Mouse (Mus musculus): ENCODE results near the gene 1700016D06Rik. TPM values are rescaled to one million over a fixed set of nuclear protein-coding genes. Genes with fewer than 3 reads are reported as not detected.

1700016D06Rik gene
- polyA plus RNA-seq, 1 experiment = not detected

GRCm38 (mm10) chr8:11614126-11614835 is 86.6 kb downstream of the 1700016D06Rik start:
- H3K4me3 ChIP-seq (ENCODE audit: low read depth, low read length) = no peak overlapping the region
- H3K36me3 ChIP-seq (ENCODE audit: control insufficient read depth, insufficient read depth, low read length, poor library complexity, severe bottlenecking) = peaks cover 88% of the 10 kb centered on the region
- H3K4me1 ChIP-seq (ENCODE audit: control insufficient read depth, insufficient read depth, low read length) = no peaks in the 10 kb centered on the region
- H3K27ac ChIP-seq (ENCODE audit: insufficient read depth, low read length) = no peak overlapping the region
- H3K27me3 ChIP-seq (ENCODE audit: control insufficient read depth, insufficient read depth, low read length, poor library complexity, severe bottlenecking) = no peaks in the 10 kb centered on the region
- TF ChIP-seq EP300 (IDR thresholded peaks at IDR 0.05; ENCODE audit: insufficient read depth, low read depth, low read length) (no peak), CTCF (IDR thresholded peaks at IDR 0.05; ENCODE audit: low read depth, low read length) (no peak), POLR2A (IDR thresholded peaks at IDR 0.05; ENCODE audit: insufficient read depth, low read length) (no peak)
- no peak overlapping the region for H3K9ac ChIP-seq (ENCODE audit: low read depth, poor library complexity, severe bottlenecking)
- H3K9me3 ChIP-seq (replicated peaks; ENCODE audit: control insufficient read depth, insufficient read depth, low read length, poor library complexity, severe bottlenecking) = peaks cover 35% of the 10 kb centered on the region

DNA sequence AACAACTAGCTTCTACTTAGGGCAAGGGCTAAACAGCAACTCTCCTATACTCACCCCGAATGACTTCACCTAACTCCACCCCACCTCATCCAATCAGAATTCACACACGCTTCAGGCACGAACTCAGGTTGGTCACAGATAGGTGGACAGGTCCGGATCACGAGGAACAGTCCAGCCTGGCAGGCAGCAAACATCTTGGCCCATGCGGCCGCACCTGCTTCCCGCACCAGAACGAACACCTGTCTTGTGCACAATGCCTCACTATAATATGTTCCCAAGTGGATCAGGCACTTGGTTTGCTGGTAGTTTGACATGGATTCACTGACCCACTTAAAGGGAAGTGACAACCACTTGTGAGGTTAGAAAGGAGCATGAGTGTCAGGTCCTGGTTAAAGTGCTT is 92.0 kb downstream of the 1700016D06Rik start:
- Histone ChIP-seq H3K9me3 (replicated peaks; ENCODE audit: control insufficient read depth, insufficient read depth, low read length, poor library complexity, severe bottlenecking) (peaks cover 75% of the 10 kb centered on the region), H3K4me3 (ENCODE audit: low read depth, low read length) (no peak overlapping the region), H3K27me3 (ENCODE audit: control insufficient read depth, insufficient read depth, low read length, poor library complexity, severe bottlenecking) (no peaks in the 10 kb centered on the region), H3K27ac (ENCODE audit: insufficient read depth, low read length) (no peak overlapping the region), H3K36me3 (ENCODE audit: control insufficient read depth, insufficient read depth, low read length, poor library complexity, severe bottlenecking) (peaks cover 39% of the 10 kb centered on the region), H3K9ac (ENCODE audit: low read depth, poor library complexity, severe bottlenecking) (no peak overlapping the region), H3K4me1 (ENCODE audit: control insufficient read depth, insufficient read depth, low read length) (no peaks in the 10 kb centered on the region)
- TF ChIP-seq CTCF (IDR thresholded peaks at IDR 0.05; ENCODE audit: low read depth, low read length) (no peak), EP300 (IDR thresholded peaks at IDR 0.05; ENCODE audit: insufficient read depth, low read depth, low read length) (no peak), POLR2A (IDR thresholded peaks at IDR 0.05; ENCODE audit: insufficient read depth, low read length) (no peak)

Other genes starting within 250 kb of the 1700016D06Rik start
- gene Rab20, start 222.4 kb downstream of the 1700016D06Rik start, polyA plus RNA-seq (2011; ENCODE audit: insufficient read depth, insufficient read length, low read depth, missing spikeins) = 1.4 and 1.6 TPM in 2 replicates
- gene Naxd, start 203.6 kb downstream of the 1700016D06Rik start, polyA plus RNA-seq (2011; ENCODE audit: insufficient read depth, insufficient read length, low read depth, missing spikeins) = 34.7 and 35.5 TPM in 2 replicates
- gene Cars2, start 150.3 kb downstream of the 1700016D06Rik start, polyA plus RNA-seq (2011; ENCODE audit: insufficient read depth, insufficient read length, low read depth, missing spikeins) = 19.5 and 19.9 TPM in 2 replicates
- 58.2 and 59.1 TPM in 2 replicates for gene Ing1, start 145.5 kb downstream of the 1700016D06Rik start, polyA plus RNA-seq (2011; ENCODE audit: insufficient read depth, insufficient read length, low read depth, missing spikeins)
- 101 and 104 TPM in 2 replicates for gene Ankrd10, start 65.3 kb downstream of the 1700016D06Rik start, polyA plus RNA-seq (2011; ENCODE audit: insufficient read depth, insufficient read length, low read depth, missing spikeins)
- gene Arhgef7, start 26.7 kb upstream of the 1700016D06Rik start, polyA plus RNA-seq (2011; ENCODE audit: insufficient read depth, insufficient read length, low read depth, missing spikeins) = 38.5 and 38.7 TPM in 2 replicates
- not detected in 2 replicates for gene Tex29, start 139.4 kb upstream of the 1700016D06Rik start, polyA plus RNA-seq (2011; ENCODE audit: insufficient read depth, insufficient read length, low read depth, missing spikeins)

Data from ES-Bruce4 (cell line).